Mouse (Mus musculus) urinary bladder, postnatal 14 days (tissue): ENCODE measurements around the gene Olfr142.
"Not testable (repeated sequence)": the region's sequence is repeated elsewhere in the genome, so short reads cannot be mapped to it uniquely, and the experiment has no call there.

Source experiments
- DNase-seq: peaks from one replicate; pipeline ENCODE4 v3.0.0; 2021; ENCODE audit warnings: low spot score

The Olfr142 gene

DNA sequence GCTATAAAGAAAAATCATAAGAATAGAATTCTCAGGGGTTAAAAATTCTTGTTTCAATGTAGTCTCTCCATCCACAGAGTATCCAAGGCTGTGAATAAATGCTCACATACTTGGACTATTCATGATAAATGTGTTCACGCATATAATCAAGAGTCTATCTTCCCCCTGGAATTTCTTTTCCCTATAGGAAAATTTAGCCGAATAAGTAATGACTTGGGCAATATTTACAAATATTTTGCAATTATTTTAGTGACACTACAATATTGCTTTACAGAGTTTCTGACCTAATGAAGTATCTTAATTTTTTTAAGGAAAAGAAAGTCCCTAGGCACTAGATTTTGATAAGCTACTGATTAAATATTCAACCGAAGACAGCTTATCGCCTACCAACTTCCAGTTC lies at the start of gene Olfr142:
Olfr142 (minus strand) TSS at position 101 of the 400 bp plus-strand sequence.
- no peak for DNase-seq

GRCm38 (mm10) chr2:90292741-90293140 lies 35.3 kb upstream of the Olfr142 start, which contains the start of gene Olfr1272:
Olfr1272 (minus strand) TSS chr2:90292841.
- DNase-seq: no peak

DNA sequence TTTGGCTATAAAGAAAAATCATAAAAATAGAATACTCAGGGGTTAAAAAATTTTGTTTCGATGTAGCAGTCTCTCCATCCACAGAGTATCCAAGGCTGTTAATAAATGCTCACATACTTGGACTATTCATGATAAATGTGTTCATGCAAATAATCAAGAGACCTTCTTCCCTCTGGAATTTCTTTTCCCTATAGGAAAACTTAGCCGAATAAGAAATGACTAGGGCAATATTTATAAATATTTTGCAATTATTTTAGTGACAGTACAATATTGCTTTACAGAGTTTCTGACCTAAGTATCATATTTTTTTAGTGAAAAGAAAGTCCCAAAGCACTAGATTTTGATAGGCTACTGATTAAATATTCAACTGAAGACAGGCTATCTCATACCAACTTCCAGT lies 13.5 kb upstream of the Olfr142 start, which contains the start of gene Olfr1271:
Olfr1271 (minus strand) TSS at position 101 of the 400 bp plus-strand sequence.
- no peak for DNase-seq

DNA sequence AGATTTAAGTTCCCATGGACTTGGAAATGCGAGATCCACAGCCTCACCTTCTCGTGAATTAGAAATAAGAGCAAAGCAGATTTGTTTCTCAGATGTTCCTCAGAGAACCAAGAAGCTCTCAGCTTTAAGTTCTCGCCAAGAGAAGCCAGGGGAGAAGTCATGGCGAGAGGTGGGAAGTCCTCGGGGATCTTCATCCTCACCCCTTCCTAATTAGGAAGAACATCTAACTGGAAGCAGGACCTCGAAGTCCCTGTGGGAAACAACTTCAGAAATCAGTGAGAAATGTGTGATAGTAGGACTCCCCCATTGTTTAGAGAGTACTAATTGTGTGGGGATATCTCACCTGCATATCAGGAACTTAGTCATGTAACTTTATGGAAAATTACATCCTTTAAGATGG lies 33.0 kb downstream of the Olfr142 start, which contains the start of gene Olfr1506:
Olfr1506 (minus strand) TSS at position 101 of the 400 bp plus-strand sequence.
- not testable (repeated sequence) for DNase-seq
